Mouse (Mus musculus) spleen, postnatal 36 days (tissue): ENCODE data around the gene Rabgap1l.

Experiments used
- DNase-seq, 2 experiments: peaks; one replicate each; pipeline ENCODE4 v3.0.0; 2022; ENCODE audit warnings: low spot score in 2 of 2, mixed read lengths in 1 of 2

Rabgap1l gene

DNA sequence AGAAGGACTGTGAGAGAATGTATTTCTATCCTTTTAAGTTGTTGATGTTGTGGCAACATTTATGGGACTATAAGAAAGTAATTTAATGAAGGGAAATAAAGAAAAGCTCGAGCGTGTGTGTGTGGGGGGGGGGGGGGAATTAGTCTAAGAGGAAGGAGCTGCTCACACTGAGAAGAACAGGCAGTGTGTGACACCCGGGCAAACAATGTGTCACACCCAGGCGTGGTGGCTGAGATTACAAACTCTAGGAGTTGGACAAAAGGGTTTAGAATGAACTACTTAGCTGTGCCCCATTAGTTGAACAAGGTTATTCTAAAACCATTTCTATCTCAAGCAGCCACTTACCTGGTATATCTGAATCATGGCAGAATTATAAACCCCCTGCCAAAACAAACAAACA is 611.8 kb downstream of the Rabgap1l start:
- no peak for DNase-seq

GRCm38 (mm10) chr1:160176903-160177302 is 616.1 kb downstream of the Rabgap1l start:
- no peak for DNase-seq
